Mouse (Mus musculus) neural tube, embryonic 12.5 days (tissue): ENCODE data around the gene Ltbp1. TPM values are rescaled to one million over a fixed set of nuclear protein-coding genes. Genes with fewer than 3 reads are reported as not detected.
A peak's percentile ranks its signal among the peaks of the same experiment; 100 is the strongest.

Experiments
- ATAC-seq: fragments of 200-750 bp; cut with Nextera tagmentation; 2 replicates; pipeline ENCODE4 v1.8.0; 2017; ENCODE audit warnings: low read depth, mild to moderate bottlenecking, moderate TSS enrichment, moderate library complexity; ENCODE audit not compliant: low FRiP score
- H3K27ac ChIP-seq: fragments of 300-500 bp; sonication (generic); 2 replicates; pipeline ENCODE4 v1.5.1; 2016
- H3K27me3 ChIP-seq: fragments of 300-500 bp; sonication (generic); replicated peaks from 2 replicates; pipeline ENCODE4 v1.6.1; 2016; ENCODE audit warnings: mild to moderate bottlenecking
- H3K36me3 ChIP-seq: fragments of 300-500 bp; sonication (generic); 2 replicates; pipeline ENCODE4 v1.6.1; 2016; ENCODE audit warnings: mild to moderate bottlenecking
- H3K4me1 ChIP-seq: fragments of 300-500 bp; sonication (generic); 2 replicates; pipeline ENCODE4 v1.6.1; 2016
- H3K4me2 ChIP-seq: fragments of 300-500 bp; sonication (generic); replicated peaks from 2 replicates; pipeline ENCODE4 v1.6.1; 2016; ENCODE audit warnings: mild to moderate bottlenecking
- H3K4me3 ChIP-seq: fragments of 300-500 bp; sonication (generic); 2 replicates; pipeline ENCODE4 v1.5.1; 2016
- H3K9ac ChIP-seq: fragments of 300-500 bp; sonication (generic); 2 replicates; pipeline ENCODE4 v1.6.1; 2016; ENCODE audit warnings: mild to moderate bottlenecking
- H3K9me3 ChIP-seq: fragments of 300-500 bp; sonication (generic); 2 replicates; pipeline ENCODE4 v1.6.1; 2016; ENCODE audit warnings: mild to moderate bottlenecking
- WGBS: fragments of 180-500 bp; shearing (Covaris S2); methylation state at CpG from one replicate; pipeline ENCODE4 v1.1.7; 2016; 5-methylcytosine and 5-hydroxymethylcytosine counted together
- polyA plus RNA-seq: library from polyadenylated mRNA; unstranded; fragments of >200 nt; fragmentation: Nextera tagmentation; extraction: Ambion mirVana; gene quantifications from 2 replicates; pipeline ENCODE4 v1.2.1, GENCODE M21; 2016

The Ltbp1 gene
- polyA plus RNA-seq, 1 experiment from 2014 or later: 7.2 TPM

- no peaks in the 10 kb centered on the region for H3K9me3 ChIP-seq
- H3K9ac ChIP-seq: no peak overlapping the region
- no peaks in the 10 kb centered on the region for H3K27me3 ChIP-seq
- no peak for ATAC-seq
- no peak overlapping the region for H3K27ac ChIP-seq
- no peak overlapping the region for H3K4me3 ChIP-seq
- no peaks in the 10 kb centered on the region for H3K4me1 ChIP-seq
- no peaks in the 10 kb centered on the region for H3K36me3 ChIP-seq
- no peak overlapping the region for H3K4me2 ChIP-seq
- 58% methylated on average over 1 of the region's 1 CpGs for WGBS
These were observed 22.5 kb upstream of the Ltbp1 start for GRCm38 (mm10) chr17:74982880-74983279.

GRCm38 (mm10) chr17:74984071-74984470 lies 21.3 kb upstream of the Ltbp1 start:
- Histone ChIP-seq H3K4me3 (no peak overlapping the region), H3K9ac (no peak overlapping the region), H3K9me3 (no peaks in the 10 kb centered on the region), H3K4me2 (no peak overlapping the region), H3K27me3 (no peaks in the 10 kb centered on the region), H3K36me3 (no peaks in the 10 kb centered on the region), H3K4me1 (no peaks in the 10 kb centered on the region), H3K27ac (no peak overlapping the region)
- 94% methylated on average over 1 of the region's 1 CpGs for WGBS
- no peak for ATAC-seq

GRCm38 (mm10) chr17:74984681-74985080 lies 20.7 kb upstream of the Ltbp1 start:
- no peak overlapping the region for H3K4me2 ChIP-seq
- H3K27ac ChIP-seq: no peak overlapping the region
- no peaks in the 10 kb centered on the region for H3K27me3 ChIP-seq
- H3K4me3 ChIP-seq: no peak overlapping the region
- H3K4me1 ChIP-seq: no peaks in the 10 kb centered on the region
- no peaks in the 10 kb centered on the region for H3K36me3 ChIP-seq
- no peak for ATAC-seq
- 0 out of 2 replicates have a peak, but pooled peaks cover 1% of the 10 kb centered on the region for H3K9me3 ChIP-seq
- H3K9ac ChIP-seq: no peak overlapping the region

GRCm38 (mm10) chr17:74987067-74987466 lies 18.3 kb upstream of the Ltbp1 start:
- no peak overlapping the region for H3K4me2 ChIP-seq
- no peak overlapping the region for H3K4me3 ChIP-seq
- 53% methylated on average over 1 of the region's 1 CpGs for WGBS
- no peak for ATAC-seq
- no peak overlapping the region for H3K9ac ChIP-seq
- no peaks in the 10 kb centered on the region for H3K27me3 ChIP-seq
- H3K36me3 ChIP-seq: no peaks in the 10 kb centered on the region
- H3K4me1 ChIP-seq: no peaks in the 10 kb centered on the region
- 0 out of 2 replicates have a peak, but pooled peaks cover 5% of the 10 kb centered on the region for H3K9me3 ChIP-seq
- no peak overlapping the region for H3K27ac ChIP-seq

- no peak for ATAC-seq
These were observed 15.7 kb upstream of the Ltbp1 start for GRCm38 (mm10) chr17:74989691-74990090.

GRCm38 (mm10) chr17:74990561-74990960 lies 14.8 kb upstream of the Ltbp1 start:
- H3K4me1 ChIP-seq: peaks cover 12% of the 10 kb centered on the region
- no peak overlapping the region for H3K9ac ChIP-seq
- no peak overlapping the region for H3K27ac ChIP-seq
- H3K4me3 ChIP-seq: no peak overlapping the region
- no peaks in the 10 kb centered on the region for H3K36me3 ChIP-seq
- no peaks in the 10 kb centered on the region; the same call in 1 of the 2 replicates for H3K27me3 ChIP-seq
- ATAC-seq: no peak
- WGBS: 75% methylated on average over 3 of the region's 3 CpGs
- 0 out of 2 replicates have a peak, but pooled peaks cover 5% of the 10 kb centered on the region for H3K9me3 ChIP-seq
- H3K4me2 ChIP-seq: no peak overlapping the region

More at GRCm38 (mm10) chr17:74989691-74990090, 15.7 kb upstream of the Ltbp1 start:
- Histone ChIP-seq H3K9me3 (0 out of 2 replicates have a peak, but pooled peaks cover 5% of the 10 kb centered on the region), H3K4me3 (no peak overlapping the region), H3K36me3 (no peaks in the 10 kb centered on the region), H3K4me2 (no peak overlapping the region), H3K27me3 (no peaks in the 10 kb centered on the region; the same call in 1 of the 2 replicates), H3K9ac (no peak overlapping the region), H3K4me1 (peaks cover 4% of the 10 kb centered on the region), H3K27ac (no peak overlapping the region)
- 95% methylated on average over 4 of the region's 4 CpGs for WGBS

- peak overlapping the region; percentile 18; the same call in 1 of the 2 replicates for H3K4me3 ChIP-seq
- H3K27ac ChIP-seq: no peak overlapping the region
- H3K4me2 ChIP-seq: peak overlapping the region; percentile 55
- 3% methylated on average over 26 of the region's 26 CpGs for WGBS
- peak; percentile 81 for ATAC-seq
- H3K9ac ChIP-seq: no peak overlapping the region
- peaks cover 12% of the 10 kb centered on the region for H3K4me1 ChIP-seq
- H3K9me3 ChIP-seq: 0 out of 2 replicates have a peak, but pooled peaks cover 5% of the 10 kb centered on the region
- H3K36me3 ChIP-seq: no peaks in the 10 kb centered on the region
- no peaks in the 10 kb centered on the region; the same call in 1 of the 2 replicates for H3K27me3 ChIP-seq
These were observed 11.4 kb upstream of the Ltbp1 start for GRCm38 (mm10) chr17:74993726-74994581.

GRCm38 (mm10) chr17:74994582-74994893 lies 10.8 kb upstream of the Ltbp1 start:
- ATAC-seq: peak; percentile 70; the same call in 1 of the 2 replicates
- no peaks in the 10 kb centered on the region; the same call in 1 of the 2 replicates for H3K27me3 ChIP-seq
- H3K9me3 ChIP-seq: 0 out of 2 replicates have a peak, but pooled peaks cover 5% of the 10 kb centered on the region
- 2% methylated on average over 4 of the region's 4 CpGs for WGBS
- peak overlapping the region; percentile 55 for H3K4me2 ChIP-seq
- no peak overlapping the region for H3K9ac ChIP-seq
- no peak overlapping the region for H3K27ac ChIP-seq
- no peaks in the 10 kb centered on the region for H3K36me3 ChIP-seq
- H3K4me3 ChIP-seq: peak overlapping the region; percentile 18; the same call in 1 of the 2 replicates
- H3K4me1 ChIP-seq: peaks cover 12% of the 10 kb centered on the region

GRCm38 (mm10) chr17:74995266-74995665 lies 10.1 kb upstream of the Ltbp1 start:
- 27% methylated on average over 3 of the region's 3 CpGs for WGBS
- Histone ChIP-seq H3K27me3 (no peaks in the 10 kb centered on the region; the same call in 1 of the 2 replicates), H3K9ac (no peak overlapping the region), H3K4me2 (no peak overlapping the region), H3K4me3 (no peak overlapping the region), H3K9me3 (no peaks in the 10 kb centered on the region), H3K36me3 (no peaks in the 10 kb centered on the region), H3K27ac (no peak overlapping the region), H3K4me1 (peaks cover 12% of the 10 kb centered on the region)
- no peak for ATAC-seq

GRCm38 (mm10) chr17:75000066-75000465 lies 5.3 kb upstream of the Ltbp1 start:
- Histone ChIP-seq H3K4me3 (no peak overlapping the region), H3K9me3 (no peaks in the 10 kb centered on the region), H3K27me3 (no peaks in the 10 kb centered on the region), H3K36me3 (no peaks in the 10 kb centered on the region), H3K4me2 (no peak overlapping the region), H3K27ac (no peak overlapping the region), H3K4me1 (peaks cover 5% of the 10 kb centered on the region), H3K9ac (no peak overlapping the region)
- ATAC-seq: no peak
- WGBS: 88% methylated on average over 2 of the region's 2 CpGs

- H3K9ac ChIP-seq: peak overlapping the region; percentile 75
- peak overlapping the region; percentile 60 for H3K4me3 ChIP-seq
- 0 out of 2 replicates have a peak, but pooled peaks cover 3% of the 10 kb centered on the region for H3K27me3 ChIP-seq
- peaks cover 10% of the 10 kb centered on the region for H3K4me1 ChIP-seq
- H3K9me3 ChIP-seq: no peaks in the 10 kb centered on the region
- peak; percentile 82 for ATAC-seq
- H3K4me2 ChIP-seq: peak overlapping the region; percentile 99
- WGBS: 0% methylated on average over 11 of the region's 11 CpGs
- no peaks in the 10 kb centered on the region for H3K36me3 ChIP-seq
- no peak overlapping the region for H3K27ac ChIP-seq
These were observed 548 bp upstream of the Ltbp1 start for GRCm38 (mm10) chr17:75004820-75005219.
